Mouse (Mus musculus) fibroblast of lung, adult 2 months (primary cell): ENCODE data around the gene Ctsz.

Source experiments
- DNase-seq: peaks from one replicate; pipeline ENCODE4 v3.0.0-alpha.2; 2011; ENCODE audit warnings: low read depth

The Ctsz gene

GRCm38 (mm10) chr2:174392554-174392953, 46.3 kb downstream of the Ctsz start:
- no peak for DNase-seq

- no peak for DNase-seq
Observed at GRCm38 (mm10) chr2:174391936-174392335, 46.9 kb downstream of the Ctsz start.

- no peak for DNase-seq
Observed at GRCm38 (mm10) chr2:174381021-174381420, 57.8 kb downstream of the Ctsz start.
